Mouse (Mus musculus): Measurements from ENCODE around the gene Cdsn. TPM values are rescaled to one million over a fixed set of nuclear protein-coding genes. Genes with fewer than 3 reads are reported as not detected.
"Not testable (repeated sequence)": the region's sequence is repeated elsewhere in the genome, so short reads cannot be mapped to it uniquely, and the experiment has no call there.

Cdsn gene
- polyA plus RNA-seq (2012; ENCODE audit: insufficient read depth, low replicate concordance) = not detected in 2 replicates

GRCm38 (mm10) chr17:35551881-35552414 lies at the start of gene Cdsn:
Gene Cdsn (plus strand): TSS chr17:35552128.
- H3K27me3 ChIP-seq (replicated peaks) = peaks cover 67% of the 10 kb centered on the region
- peaks cover 30% of the 10 kb centered on the region for H3K9me3 ChIP-seq
- H3K4me3 ChIP-seq (replicated peaks) = no peak within 1 kb of the TSS
- H3K36me3 ChIP-seq (replicated peaks; ENCODE audit: low read length) = no peaks in the 10 kb centered on the region
- TF ChIP-seq FLI1 (IDR thresholded peaks at IDR 0.05; ENCODE audit: low read length) (no peak), GATA1 (IDR thresholded peaks at IDR 0.05; ENCODE audit: borderline replicate concordance, low read length) (no peak)
- peaks cover 7% of the 10 kb centered on the region for H3K4me1 ChIP-seq

DNA sequence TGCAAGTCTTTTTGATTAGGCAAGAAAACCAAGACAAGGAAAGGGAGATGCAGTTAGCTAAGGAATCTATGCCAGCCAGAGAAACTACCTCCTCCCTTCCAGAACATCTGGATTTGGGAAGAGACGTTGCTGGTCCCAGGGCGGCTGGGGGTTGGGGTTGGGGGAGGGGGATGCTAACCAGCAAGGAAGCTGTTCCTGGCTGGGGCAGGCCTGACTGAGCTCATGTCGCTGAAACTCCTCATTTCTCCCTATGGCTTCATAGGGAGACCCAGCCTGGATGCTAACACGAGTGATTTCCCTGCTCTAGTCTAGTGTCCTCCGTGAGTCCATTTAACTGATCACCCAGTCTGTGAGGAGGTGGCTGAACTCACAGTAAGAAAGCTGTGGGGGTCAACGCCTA lies 49.7 kb upstream of the Cdsn start:
- no peaks in the 10 kb centered on the region; the same call in 1 of the 2 replicates for H3K4me1 ChIP-seq
- no peak for TF ChIP-seq FLI1 (IDR thresholded peaks at IDR 0.05; ENCODE audit: low read length)
- TF ChIP-seq GATA1 (IDR thresholded peaks at IDR 0.05; ENCODE audit: borderline replicate concordance, low read length) = no peak
- no peak overlapping the region for H3K4me3 ChIP-seq (replicated peaks)
- H3K9me3 ChIP-seq = no peaks in the 10 kb centered on the region
- peaks cover 66% of the 10 kb centered on the region for H3K27me3 ChIP-seq (replicated peaks)
- no peaks in the 10 kb centered on the region for H3K36me3 ChIP-seq (replicated peaks; ENCODE audit: low read length)

- TF ChIP-seq GATA1 (IDR thresholded peaks at IDR 0.05; ENCODE audit: borderline replicate concordance, low read length) = no peak
- TF ChIP-seq FLI1 (IDR thresholded peaks at IDR 0.05; ENCODE audit: low read length) = no peak
- H3K36me3 ChIP-seq (replicated peaks; ENCODE audit: low read length) = no peaks in the 10 kb centered on the region
- peaks cover 4% of the 10 kb centered on the region; the same call in 1 of the 2 replicates for H3K4me1 ChIP-seq
- H3K27me3 ChIP-seq (replicated peaks) = peaks cover 71% of the 10 kb centered on the region
- H3K4me3 ChIP-seq (replicated peaks) = no peak overlapping the region
- no peaks in the 10 kb centered on the region for H3K9me3 ChIP-seq
These were observed 49.2 kb upstream of the Cdsn start for GRCm38 (mm10) chr17:35502762-35503161.

DNA sequence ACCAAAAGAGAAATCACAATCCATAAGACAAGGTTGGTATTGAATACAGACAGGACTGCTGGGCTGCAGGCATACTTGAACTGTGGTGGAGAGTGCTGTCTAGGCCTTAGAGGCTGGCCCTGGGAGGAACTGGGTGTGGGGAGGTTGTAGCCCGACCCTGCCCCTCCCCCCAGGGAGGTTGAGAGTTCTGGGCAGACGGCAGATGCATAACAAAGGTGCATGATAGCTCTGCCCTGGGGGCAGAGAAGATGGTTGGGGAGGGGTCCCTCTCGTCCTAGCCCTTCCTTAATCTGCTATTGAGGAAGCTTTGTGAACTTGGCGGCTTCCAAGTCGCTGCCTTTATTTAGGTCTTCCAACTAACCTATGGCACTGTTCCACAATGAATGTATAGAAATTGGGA lies 48.1 kb upstream of the Cdsn start:
- peaks cover 77% of the 10 kb centered on the region for H3K27me3 ChIP-seq (replicated peaks)

DNA sequence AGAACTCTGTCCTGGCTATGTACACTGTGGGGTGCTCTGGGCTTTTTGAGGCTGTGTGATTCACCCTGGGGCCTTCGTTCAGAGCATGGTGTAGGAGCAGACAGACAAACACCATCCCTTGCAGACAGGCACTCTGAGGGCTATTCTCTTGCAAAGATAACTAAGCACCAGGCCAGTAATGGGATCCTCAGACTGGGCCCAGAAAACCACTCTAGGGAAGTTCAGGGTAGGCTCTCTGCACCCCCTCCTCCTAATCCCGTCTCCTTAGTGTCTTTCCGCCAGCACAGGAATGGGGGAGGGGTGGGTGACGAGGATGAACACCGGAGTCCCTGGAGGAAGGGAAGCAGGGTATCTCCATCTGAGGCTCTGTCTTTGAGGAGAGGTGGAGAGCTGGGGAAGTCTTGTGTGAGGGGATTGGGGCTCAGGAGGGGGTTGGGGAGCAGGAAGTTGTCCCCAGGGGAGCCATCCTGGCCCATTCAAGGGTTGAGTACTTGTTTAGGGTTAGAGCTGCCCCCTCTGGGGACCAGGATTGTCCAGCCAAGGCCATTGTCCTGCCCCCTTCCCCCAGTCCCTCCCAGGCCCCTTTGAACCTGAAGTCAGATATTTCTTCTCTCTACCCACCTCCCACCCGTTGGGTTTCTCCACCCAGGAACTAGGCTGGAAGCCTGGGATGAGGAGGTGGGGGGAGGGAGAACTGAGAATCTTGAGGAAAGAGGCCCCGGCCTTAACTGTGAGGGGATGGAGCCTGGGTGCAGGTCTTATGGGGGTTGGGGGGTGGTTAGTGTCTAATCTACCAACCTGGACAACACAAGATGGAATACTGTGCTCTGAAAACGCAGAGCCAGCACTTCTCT lies 47.1 kb upstream of the Cdsn start:
- H3K4me1 ChIP-seq = peaks cover 13% of the 10 kb centered on the region
- TF ChIP-seq FLI1 (IDR thresholded peaks at IDR 0.05; ENCODE audit: low read length) = no peak
- TF ChIP-seq GATA1 (IDR thresholded peaks at IDR 0.05; ENCODE audit: borderline replicate concordance, low read length) = no peak
- no peaks in the 10 kb centered on the region for H3K9me3 ChIP-seq
- no peaks in the 10 kb centered on the region for H3K36me3 ChIP-seq (replicated peaks; ENCODE audit: low read length)
- peaks cover 81% of the 10 kb centered on the region for H3K27me3 ChIP-seq (replicated peaks)
- H3K4me3 ChIP-seq (replicated peaks) = no peak overlapping the region

More for the DNA sequence above, 48.1 kb upstream of the Cdsn start:
- H3K4me3 ChIP-seq (replicated peaks) = no peak overlapping the region
- H3K4me1 ChIP-seq = peaks cover 8% of the 10 kb centered on the region
- no peak for TF ChIP-seq FLI1 (IDR thresholded peaks at IDR 0.05; ENCODE audit: low read length)
- no peak for TF ChIP-seq GATA1 (IDR thresholded peaks at IDR 0.05; ENCODE audit: borderline replicate concordance, low read length)
- H3K36me3 ChIP-seq (replicated peaks; ENCODE audit: low read length) = no peaks in the 10 kb centered on the region
- H3K9me3 ChIP-seq = no peaks in the 10 kb centered on the region

DNA sequence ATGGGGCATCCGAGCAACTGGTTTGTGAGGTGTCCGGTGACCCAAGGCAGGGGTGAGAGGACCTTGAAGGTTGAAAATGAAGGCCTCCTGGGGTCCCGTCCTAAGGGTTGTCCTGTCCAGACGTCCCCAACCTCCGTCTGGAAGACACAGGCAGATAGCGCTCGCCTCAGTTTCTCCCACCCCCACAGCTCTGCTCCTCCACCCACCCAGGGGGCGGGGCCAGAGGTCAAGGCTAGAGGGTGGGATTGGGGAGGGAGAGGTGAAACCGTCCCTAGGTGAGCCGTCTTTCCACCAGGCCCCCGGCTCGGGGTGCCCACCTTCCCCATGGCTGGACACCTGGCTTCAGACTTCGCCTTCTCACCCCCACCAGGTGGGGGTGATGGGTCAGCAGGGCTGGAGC lies 46.2 kb upstream of the Cdsn start, which contains the start of gene Pou5f1:
Gene Pou5f1, plus strand, starts transcription at position 243 of the 400 bp plus-strand sequence.
- H3K36me3 ChIP-seq (replicated peaks; ENCODE audit: low read length) = no peaks in the 10 kb centered on the region
- H3K4me3 ChIP-seq (replicated peaks) = no peak within 1 kb of the TSS
- no peaks in the 10 kb centered on the region for H3K9me3 ChIP-seq
- H3K4me1 ChIP-seq = peaks cover 13% of the 10 kb centered on the region
- TF ChIP-seq FLI1 (IDR thresholded peaks at IDR 0.05; ENCODE audit: low read length) = no peak
- TF ChIP-seq GATA1 (IDR thresholded peaks at IDR 0.05; ENCODE audit: borderline replicate concordance, low read length) = no peak
- peaks cover 78% of the 10 kb centered on the region for H3K27me3 ChIP-seq (replicated peaks)

- Histone ChIP-seq H3K4me3 (replicated peaks) (no peak overlapping the region), H3K27me3 (replicated peaks) (peaks cover 72% of the 10 kb centered on the region), H3K9me3 (no peaks in the 10 kb centered on the region), H3K4me1 (peaks cover 13% of the 10 kb centered on the region), H3K36me3 (replicated peaks; ENCODE audit: low read length) (no peaks in the 10 kb centered on the region)
- TF ChIP-seq FLI1 (IDR thresholded peaks at IDR 0.05; ENCODE audit: low read length) (no peak), GATA1 (IDR thresholded peaks at IDR 0.05; ENCODE audit: borderline replicate concordance, low read length) (no peak)
These were observed 45.0 kb upstream of the Cdsn start for GRCm38 (mm10) chr17:35506881-35507280.

GRCm38 (mm10) chr17:35507556-35508260 lies 44.2 kb upstream of the Cdsn start:
- Histone ChIP-seq H3K9me3 (no peaks in the 10 kb centered on the region), H3K4me3 (replicated peaks) (no peak overlapping the region), H3K4me1 (peaks cover 13% of the 10 kb centered on the region), H3K27me3 (replicated peaks) (peaks cover 66% of the 10 kb centered on the region), H3K36me3 (replicated peaks; ENCODE audit: low read length) (peaks cover 5% of the 10 kb centered on the region)
- no peak for TF ChIP-seq FLI1 (IDR thresholded peaks at IDR 0.05; ENCODE audit: low read length)
- TF ChIP-seq GATA1 (IDR thresholded peaks at IDR 0.05; ENCODE audit: borderline replicate concordance, low read length) = no peak

GRCm38 (mm10) chr17:35508279-35508678 lies 43.6 kb upstream of the Cdsn start:
- not testable (repeated sequence) for H3K4me3 ChIP-seq (replicated peaks); H3K36me3 ChIP-seq (replicated peaks; ENCODE audit: low read length); H3K9me3 ChIP-seq
- Histone ChIP-seq H3K27me3 (replicated peaks) (peaks cover 63% of the 10 kb centered on the region), H3K4me1 (peaks cover 13% of the 10 kb centered on the region)

DNA sequence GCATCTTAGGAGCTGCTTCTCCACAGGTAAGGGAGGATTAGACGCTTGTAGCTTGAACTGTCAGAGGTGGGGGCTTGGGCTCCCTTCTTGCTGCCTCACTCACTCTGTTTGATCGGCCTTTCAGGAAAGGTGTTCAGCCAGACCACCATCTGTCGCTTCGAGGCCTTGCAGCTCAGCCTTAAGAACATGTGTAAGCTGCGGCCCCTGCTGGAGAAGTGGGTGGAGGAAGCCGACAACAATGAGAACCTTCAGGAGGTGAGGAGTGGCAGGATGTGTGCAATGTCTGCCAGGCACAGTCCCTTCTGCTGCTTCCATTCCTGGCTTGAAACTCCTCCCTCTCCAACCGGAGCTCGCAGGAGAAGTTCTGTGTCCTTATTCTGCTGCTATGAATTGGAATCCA lies 42.6 kb upstream of the Cdsn start:
- no peak for TF ChIP-seq FLI1 (IDR thresholded peaks at IDR 0.05; ENCODE audit: low read length)
- TF ChIP-seq GATA1 (IDR thresholded peaks at IDR 0.05; ENCODE audit: borderline replicate concordance, low read length) = no peak
- Histone ChIP-seq H3K9me3 (no peaks in the 10 kb centered on the region), H3K4me1 (peaks cover 15% of the 10 kb centered on the region), H3K4me3 (replicated peaks) (no peak overlapping the region), H3K27me3 (replicated peaks) (peaks cover 53% of the 10 kb centered on the region), H3K36me3 (replicated peaks; ENCODE audit: low read length) (peaks cover 8% of the 10 kb centered on the region)
